Mouse (Mus musculus) forebrain, embryonic 15.5 days (tissue): ENCODE data around the gene Adcy2. TPM values are rescaled to one million over a fixed set of nuclear protein-coding genes. Genes with fewer than 3 reads are reported as not detected.

Experiments
- ATAC-seq: fragments of 200-750 bp; cut with Nextera tagmentation; replicated peaks from 2 replicates; pipeline ENCODE4 v1.8.0; 2017; ENCODE audit warnings: mild to moderate bottlenecking, moderate TSS enrichment, moderate library complexity
- H3K27ac ChIP-seq: fragments of 300-500 bp; sonication (generic); replicated peaks from 2 replicates; pipeline ENCODE4 v1.5.1; 2015; ENCODE audit warnings: mild to moderate bottlenecking, inconsistent platforms
- H3K27me3 ChIP-seq: fragments of 300-500 bp; sonication (generic); 2 replicates; pipeline ENCODE4 v1.6.1; 2015; ENCODE audit warnings: inconsistent platforms
- H3K36me3 ChIP-seq: fragments of 300-500 bp; sonication (generic); 2 replicates; pipeline ENCODE4 v1.6.1; 2015; ENCODE audit warnings: mild to moderate bottlenecking, inconsistent platforms
- H3K4me1 ChIP-seq: fragments of 300-500 bp; sonication (generic); 2 replicates; pipeline ENCODE4 v1.6.1; 2015; ENCODE audit warnings: inconsistent platforms
- H3K4me2 ChIP-seq: fragments of 300-500 bp; sonication (generic); replicated peaks from 2 replicates; pipeline ENCODE4 v1.6.1; 2015; ENCODE audit warnings: mild to moderate bottlenecking, inconsistent platforms
- H3K4me3 ChIP-seq: fragments of 300-500 bp; sonication (generic); 2 replicates; pipeline ENCODE4 v1.5.1; 2015; ENCODE audit warnings: mild to moderate bottlenecking, inconsistent platforms
- H3K9ac ChIP-seq: fragments of 300-500 bp; sonication (generic); replicated peaks from 2 replicates; pipeline ENCODE4 v1.6.1; 2015; ENCODE audit warnings: mild to moderate bottlenecking, inconsistent platforms
- H3K9me3 ChIP-seq: fragments of 300-500 bp; sonication (generic); 2 replicates; pipeline ENCODE4 v1.6.1; 2016; ENCODE audit warnings: inconsistent platforms
- WGBS: fragments of 180-500 bp; shearing (Covaris S2); methylation state at CpG from one replicate; pipeline ENCODE4 v1.1.7; 2015; ENCODE audit warnings: mixed read lengths; 5-methylcytosine and 5-hydroxymethylcytosine counted together
- polyA plus RNA-seq: library from polyadenylated mRNA; unstranded; fragments of >200 nt; fragmentation: Nextera tagmentation; extraction: Ambion mirVana; gene quantifications from 2 replicates; pipeline ENCODE4 v1.2.1, GENCODE M21; 2015

Adcy2 gene
- polyA plus RNA-seq, 1 experiment from 2014 or later, result 4.2 TPM

- H3K4me1 ChIP-seq, result 0 out of 2 replicates have a peak, but pooled peaks cover 3% of the 10 kb centered on the region
- no peak; the same call in 1 of the 2 replicates for ATAC-seq
- no peaks in the 10 kb centered on the region for H3K9me3 ChIP-seq
- no peak within 1 kb of the TSS for H3K27ac ChIP-seq
- H3K9ac ChIP-seq, result no peak within 1 kb of the TSS
- H3K36me3 ChIP-seq, result peaks cover 10% of the 10 kb centered on the region
- no peaks in the 10 kb centered on the region for H3K27me3 ChIP-seq
- WGBS, result 10% methylated on average over 10 of the region's 10 CpGs
- peak within 1 kb of the TSS; percentile 35 for H3K4me2 ChIP-seq
- H3K4me3 ChIP-seq, result peak within 1 kb of the TSS; percentile 20
Measured at GRCm38 (mm10) chr13:68597199-68597598, 402.1 kb downstream of the Adcy2 start, which contains the start of gene 1700001L19Rik. 1700001L19Rik (plus strand) TSS chr13:68597421.

- no peak overlapping the region for H3K4me3 ChIP-seq
- peaks cover 40% of the 10 kb centered on the region for H3K36me3 ChIP-seq
- no peak overlapping the region for H3K27ac ChIP-seq
- WGBS, result 73% methylated on average over 1 of the region's 1 CpGs
- H3K4me2 ChIP-seq, result no peak overlapping the region
- H3K4me1 ChIP-seq, result 0 out of 2 replicates have a peak, but pooled peaks cover 3% of the 10 kb centered on the region
- H3K9me3 ChIP-seq, result no peaks in the 10 kb centered on the region
- no peaks in the 10 kb centered on the region for H3K27me3 ChIP-seq
- ATAC-seq, result no peak
- H3K9ac ChIP-seq, result no peak overlapping the region
Measured at GRCm38 (mm10) chr13:68593797-68594196, 405.5 kb downstream of the Adcy2 start.

GRCm38 (mm10) chr13:68588352-68588751 is 411.0 kb downstream of the Adcy2 start:
- ATAC-seq, result no peak
- Histone ChIP-seq H3K9ac (no peak overlapping the region), H3K27me3 (no peaks in the 10 kb centered on the region), H3K4me3 (no peak overlapping the region), H3K4me1 (peaks cover 5% of the 10 kb centered on the region; the same call in 1 of the 2 replicates), H3K9me3 (no peaks in the 10 kb centered on the region), H3K4me2 (no peak overlapping the region), H3K36me3 (peaks cover 86% of the 10 kb centered on the region), H3K27ac (no peak overlapping the region)

DNA sequence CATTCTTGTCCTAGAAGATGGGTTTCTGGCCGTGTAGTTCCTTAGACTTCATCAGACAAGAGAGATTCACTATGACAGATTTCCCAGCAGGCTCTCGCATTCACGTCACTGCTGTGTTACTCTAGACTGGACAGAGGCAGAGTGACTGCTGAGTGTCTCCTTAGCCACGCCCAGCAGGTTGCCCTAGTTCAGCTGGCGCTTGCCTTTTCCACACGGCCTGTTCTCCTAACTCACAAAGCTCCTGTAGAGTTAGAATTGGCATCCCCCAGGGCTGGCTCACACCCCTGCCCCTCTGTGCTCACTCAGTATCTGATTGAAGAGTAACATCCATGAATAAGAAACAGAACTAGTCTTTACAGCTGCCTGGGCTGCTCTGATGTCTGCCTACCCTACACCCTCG is 413.9 kb downstream of the Adcy2 start:
- Histone ChIP-seq H3K4me3 (no peak overlapping the region), H3K9ac (no peak overlapping the region), H3K36me3 (peaks cover 62% of the 10 kb centered on the region), H3K9me3 (no peaks in the 10 kb centered on the region), H3K27ac (no peak overlapping the region), H3K27me3 (no peaks in the 10 kb centered on the region), H3K4me2 (no peak overlapping the region), H3K4me1 (peaks cover 25% of the 10 kb centered on the region)
- 87% methylated on average over 7 of the region's 7 CpGs for WGBS
- ATAC-seq, result no peak

GRCm38 (mm10) chr13:68583961-68584360 is 415.4 kb downstream of the Adcy2 start:
- Histone ChIP-seq H3K36me3 (peaks cover 49% of the 10 kb centered on the region), H3K9ac (no peak overlapping the region)
- no peak for ATAC-seq

DNA sequence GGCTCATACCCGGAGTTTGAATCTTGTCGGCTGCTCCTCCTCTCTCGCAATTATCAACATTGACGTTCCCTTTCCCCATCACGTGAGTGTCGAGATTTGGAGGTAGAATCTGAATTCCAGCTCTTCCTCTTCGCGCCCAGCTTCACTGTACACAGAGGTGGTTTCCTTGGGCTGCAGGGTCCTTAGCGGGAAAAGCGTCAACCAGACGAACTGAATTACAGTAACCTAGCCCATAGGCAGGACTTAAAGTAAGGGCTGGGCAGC is 416.9 kb downstream of the Adcy2 start:
- H3K27me3 ChIP-seq, result no peaks in the 10 kb centered on the region
- H3K36me3 ChIP-seq, result peaks cover 34% of the 10 kb centered on the region
- H3K4me1 ChIP-seq, result peaks cover 26% of the 10 kb centered on the region
- H3K4me2 ChIP-seq, result peak overlapping the region; percentile 90
- H3K9me3 ChIP-seq, result no peaks in the 10 kb centered on the region
- ATAC-seq, result peak; percentile 17; the same call in 1 of the 2 replicates
- peak overlapping the region; percentile 63 for H3K9ac ChIP-seq
- peak overlapping the region; percentile 90 for H3K4me3 ChIP-seq
- WGBS, result under 1% methylated on average over 11 of the region's 11 CpGs
- peak overlapping the region; percentile 82 for H3K27ac ChIP-seq

More at GRCm38 (mm10) chr13:68583961-68584360, 415.4 kb downstream of the Adcy2 start:
- peaks cover 26% of the 10 kb centered on the region for H3K4me1 ChIP-seq
- no peaks in the 10 kb centered on the region for H3K9me3 ChIP-seq
- H3K27me3 ChIP-seq, result no peaks in the 10 kb centered on the region
- no peak overlapping the region for H3K27ac ChIP-seq
- no peak overlapping the region for H3K4me3 ChIP-seq
- 91% methylated on average over 11 of the region's 11 CpGs for WGBS
- H3K4me2 ChIP-seq, result no peak overlapping the region

DNA sequence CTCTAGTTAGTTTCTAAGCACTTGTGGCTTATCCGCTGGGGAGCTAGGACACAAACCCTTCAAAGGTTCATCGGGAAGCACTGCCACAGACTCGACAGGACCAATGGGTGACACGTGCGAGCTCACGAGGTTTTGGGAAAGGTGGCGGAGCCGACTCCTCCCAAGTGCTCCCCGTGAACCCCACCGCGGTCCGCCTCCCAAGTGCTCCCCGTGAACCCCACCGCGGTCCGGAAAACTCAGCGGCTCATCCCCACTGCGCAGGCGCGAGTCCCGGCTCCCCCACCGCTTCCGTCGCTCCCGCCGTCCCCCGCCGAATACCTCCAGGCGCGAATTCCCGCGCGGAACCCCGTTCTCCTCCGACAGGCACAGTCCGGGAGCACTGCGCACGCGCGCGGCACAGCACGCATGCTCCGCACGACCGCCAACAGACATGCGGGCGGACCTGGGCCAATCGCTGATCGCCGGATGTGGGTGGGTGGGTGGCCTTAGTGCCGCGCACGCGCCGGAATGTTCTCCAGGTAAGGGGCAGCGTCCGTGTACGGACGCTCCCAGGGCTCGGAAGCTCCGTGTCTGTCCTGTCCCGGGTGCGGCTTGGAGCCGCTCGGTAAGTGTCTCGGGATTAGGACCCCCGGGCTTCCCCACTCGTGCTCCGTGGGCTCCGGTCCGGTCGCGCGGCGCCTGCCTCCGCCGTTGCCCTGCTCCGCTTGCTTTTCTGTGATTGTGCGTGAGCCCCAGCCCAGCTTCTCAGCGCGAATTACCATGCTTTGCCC is 417.4 kb downstream of the Adcy2 start, which contains the start of the genes Mtrr and Fastkd3:
Gene Mtrr, minus strand, starts transcription at position 403 of the 770 bp plus-strand sequence.
Gene Fastkd3, plus strand, starts transcription at position 488 of the 770 bp plus-strand sequence.
- Histone ChIP-seq H3K9me3 (no peaks in the 10 kb centered on the region), H3K4me1 (peaks cover 26% of the 10 kb centered on the region), H3K27ac (peak within 1 kb of the TSS; percentile 82), H3K4me2 (peak within 1 kb of the TSS; percentile 90), H3K36me3 (peaks cover 34% of the 10 kb centered on the region), H3K27me3 (no peaks in the 10 kb centered on the region), H3K4me3 (peak within 1 kb of the TSS; percentile 90), H3K9ac (peak within 1 kb of the TSS; percentile 63)
- WGBS, result under 1% methylated on average over 81 of the region's 81 CpGs
- peak; percentile 100 for ATAC-seq

DNA sequence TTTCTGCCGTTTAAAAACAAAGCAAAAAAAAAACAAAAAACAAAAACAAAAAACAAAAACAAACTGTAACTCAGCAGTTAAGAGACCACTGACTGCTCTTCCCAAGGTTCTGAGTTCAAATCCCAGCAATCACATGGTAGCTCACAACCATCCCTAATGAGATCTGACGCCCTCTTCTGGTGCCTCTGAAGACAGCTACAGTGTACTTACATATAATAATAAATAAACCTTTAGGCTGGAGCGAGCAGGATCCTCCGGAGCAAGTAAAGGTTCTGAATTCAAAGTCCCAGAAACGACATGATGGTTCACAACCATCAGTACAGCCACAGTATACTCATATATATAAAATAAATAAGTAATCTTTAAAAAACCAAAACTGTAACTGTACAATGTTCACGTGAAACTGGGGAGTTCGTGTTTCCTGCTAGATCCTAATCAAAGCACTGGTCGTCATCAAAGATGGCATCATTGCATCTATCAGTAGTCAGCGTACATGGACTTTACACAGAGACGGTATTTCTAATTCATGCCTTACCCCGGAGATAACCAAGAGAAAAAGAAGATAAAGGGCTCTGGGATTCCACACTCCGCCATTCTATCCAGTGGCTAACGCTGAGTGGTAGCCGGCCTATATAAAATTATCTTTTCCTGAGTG is 418.1 kb downstream of the Adcy2 start:
- WGBS, result 26% methylated on average over 14 of the region's 14 CpGs
- Histone ChIP-seq H3K9me3 (no peaks in the 10 kb centered on the region), H3K27ac (peak overlapping the region; percentile 82; the same call in 1 of the 2 replicates), H3K36me3 (peaks cover 33% of the 10 kb centered on the region), H3K9ac (peak overlapping the region; percentile 63), H3K27me3 (no peaks in the 10 kb centered on the region), H3K4me2 (peak overlapping the region; percentile 90), H3K4me1 (peaks cover 26% of the 10 kb centered on the region), H3K4me3 (peak overlapping the region; percentile 90)
- ATAC-seq, result no peak

DNA sequence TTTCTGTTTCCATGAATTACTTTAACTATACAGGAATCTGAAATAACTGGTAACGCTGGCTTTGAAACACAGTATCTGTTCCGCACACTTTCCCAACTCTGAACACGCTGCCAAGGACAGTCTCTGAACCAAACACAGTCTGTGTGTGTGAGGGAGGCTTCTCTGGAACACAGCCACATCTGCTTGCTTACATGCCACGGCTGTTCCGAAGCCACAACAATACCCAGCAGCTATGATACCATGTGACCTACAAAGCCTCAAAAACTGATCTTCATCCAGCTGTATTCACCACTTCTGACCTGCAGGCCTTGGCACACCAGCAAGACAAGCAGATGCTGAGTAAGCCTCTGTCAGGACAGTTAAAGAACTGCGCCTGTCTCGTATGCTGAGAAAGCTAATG is 421.4 kb downstream of the Adcy2 start:
- H3K36me3 ChIP-seq, result peaks cover 23% of the 10 kb centered on the region
- H3K9ac ChIP-seq, result no peak overlapping the region
- no peaks in the 10 kb centered on the region for H3K9me3 ChIP-seq
- H3K4me3 ChIP-seq, result no peak overlapping the region
- H3K27me3 ChIP-seq, result no peaks in the 10 kb centered on the region
- H3K27ac ChIP-seq, result no peak overlapping the region
- ATAC-seq, result no peak
- WGBS, result 80% methylated on average over 7 of the region's 7 CpGs
- no peak overlapping the region for H3K4me2 ChIP-seq
- H3K4me1 ChIP-seq, result peaks cover 17% of the 10 kb centered on the region

GRCm38 (mm10) chr13:68574398-68574797 is 424.9 kb downstream of the Adcy2 start:
- H3K36me3 ChIP-seq, result peaks cover 41% of the 10 kb centered on the region
- H3K4me2 ChIP-seq, result no peak overlapping the region
- WGBS, result 82% methylated on average over 4 of the region's 4 CpGs
- no peak overlapping the region for H3K27ac ChIP-seq
- no peaks in the 10 kb centered on the region for H3K27me3 ChIP-seq
- H3K9me3 ChIP-seq, result no peaks in the 10 kb centered on the region
- no peak overlapping the region for H3K9ac ChIP-seq
- H3K4me1 ChIP-seq, result no peaks in the 10 kb centered on the region
- H3K4me3 ChIP-seq, result no peak overlapping the region
- ATAC-seq, result no peak

DNA sequence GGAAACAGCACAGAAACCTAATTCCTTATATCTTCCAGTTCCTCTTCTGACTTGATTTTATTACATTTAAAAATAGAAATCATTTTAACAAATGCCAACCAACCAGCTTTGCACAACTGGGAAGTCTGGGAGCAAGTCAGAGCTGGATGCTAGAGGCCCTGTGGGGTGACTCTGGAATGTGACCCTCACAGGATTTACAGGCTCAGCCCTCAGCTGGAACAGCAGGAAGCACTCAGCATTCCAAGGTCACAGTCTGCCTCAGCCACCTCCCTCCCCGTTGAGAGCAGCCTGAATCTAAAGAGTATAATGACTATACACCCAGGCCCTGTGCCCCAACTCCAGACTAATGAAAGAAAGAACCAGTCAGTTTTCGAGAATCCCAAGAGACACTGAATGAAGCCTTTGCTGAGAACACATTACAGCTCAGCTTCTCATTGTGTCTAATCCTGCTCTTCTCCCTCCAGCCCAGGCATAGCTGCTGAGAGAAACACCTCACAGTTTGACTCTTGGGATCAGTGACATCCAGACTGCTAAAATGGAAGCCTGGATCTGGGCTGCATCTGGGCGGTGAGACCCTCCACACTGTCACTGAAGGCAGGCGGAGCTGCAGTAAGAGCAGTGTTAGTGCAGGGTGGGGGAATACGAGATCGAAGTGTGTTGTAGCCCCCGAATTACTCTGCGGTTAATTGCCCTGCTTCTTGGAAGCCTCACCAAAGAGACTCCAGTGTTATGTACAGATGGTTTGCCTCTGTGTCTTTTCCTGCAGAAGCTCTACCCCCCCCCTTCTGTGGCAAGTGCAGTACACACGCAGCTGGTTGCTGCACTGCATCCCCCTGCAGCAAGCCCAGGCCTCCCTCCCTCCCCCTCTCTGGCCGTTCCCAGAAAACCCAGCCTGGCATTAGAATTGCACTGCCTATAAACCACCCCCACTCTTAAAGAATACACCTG is 426.1 kb downstream of the Adcy2 start:
- Histone ChIP-seq H3K9ac (no peak overlapping the region), H3K27ac (no peak overlapping the region), H3K4me3 (no peak overlapping the region), H3K27me3 (no peaks in the 10 kb centered on the region), H3K36me3 (peaks cover 41% of the 10 kb centered on the region), H3K9me3 (no peaks in the 10 kb centered on the region), H3K4me2 (no peak overlapping the region), H3K4me1 (no peaks in the 10 kb centered on the region)
- 66% methylated on average over 10 of the region's 10 CpGs for WGBS
- ATAC-seq, result no peak; the same call in 1 of the 2 replicates
